Comparison of ENCODE assay signal across 7 mouse cellular contexts in genomic region chr17:15377901-15378300, GRCm38 (mm10). TPM values are rescaled to one million over a fixed set of nuclear protein-coding genes. Genes with fewer than 3 reads are reported as not detected.
DNase-seq lines count a peak whose midpoint lies in the region; ATAC-seq lines count a peak whose summit lies in the region.

No protein-coding gene starts in this region.

- H3K27ac ChIP-seq in embryonic facial prominence, embryonic 10.5 days (replicated peaks) = peak overlapping the region; percentile 3; the same call in 1 of the 2 replicates

- ATAC-seq in inflammation-experienced regulatory T-cells, adult 6 months = no peak

- no peak overlapping the region for H3K4me3 ChIP-seq in embryonic facial prominence, embryonic 10.5 days

- no peaks in the 10 kb centered on the region for H3K9me3 ChIP-seq in embryonic facial prominence, embryonic 10.5 days

- WGBS in embryonic facial prominence, embryonic 10.5 days = 0% methylated on average over 1 of the region's 1 CpGs

- DNase-seq in right cerebral cortex, postnatal 4 days = peak; percentile 30
- no peak for DNase-seq in right cerebral cortex, postnatal 36 days (ENCODE audit: low spot score in 2 of 2)
- peak; percentile 28 for DNase-seq in embryonic facial prominence, embryonic 10.5 days (ENCODE audit: low spot score)
- DNase-seq in heart, postnatal 4 days = peak; percentile 40
- peak; percentile 68 for DNase-seq in lung, postnatal 10 days
- DNase-seq in gastrocnemius, postnatal 10 days = no peak

- peaks cover 100% of the 10 kb centered on the region for H3K27me3 ChIP-seq in embryonic facial prominence, embryonic 10.5 days (replicated peaks; ENCODE audit: low read depth, poor library complexity, severe bottlenecking)

- H3K4me1 ChIP-seq in embryonic facial prominence, embryonic 10.5 days = peaks cover 92% of the 10 kb centered on the region

- H3K36me3 ChIP-seq in embryonic facial prominence, embryonic 10.5 days (replicated peaks) = peaks cover 5% of the 10 kb centered on the region

RNA-seq across cellular contexts. Expression of gene Dll1, which starts 1.2 kb away (rescaled TPM):
- 13.2 and 22.1 TPM in 2 replicates for polyA plus RNA-seq in embryonic facial prominence, embryonic 10.5 days (2016; fragmentation: Nextera tagmentation; extraction: Ambion mirVana)
- total RNA-seq in heart, postnatal 4 days (2021) = 1 to 10 TPM; 6.7 to 7.2 TPM
- under 1 TPM in 1 of 3 experiments, not detected in 2; 0.35 TPM for polyA plus RNA-seq in inflammation-experienced regulatory T-cells, adult 6 months (2017; shearing (Covaris generic))
- total RNA-seq in gastrocnemius, postnatal 10 days (2021) = 10 to 100 TPM; 10.3 to 14.7 TPM

RNA-seq across cellular contexts. Expression of gene Fam120b, which starts 18.1 kb away (rescaled TPM):
- 26.9 and 27.3 TPM in 2 replicates for polyA plus RNA-seq in embryonic facial prominence, embryonic 10.5 days (2016; fragmentation: Nextera tagmentation; extraction: Ambion mirVana)
- total RNA-seq in heart, postnatal 4 days (2021) = 10 to 100 TPM in 1 of 2 experiments, 1 to 10 TPM in 1; 9.2 to 10.5 TPM
- polyA plus RNA-seq in inflammation-experienced regulatory T-cells, adult 6 months (2017; shearing (Covaris generic)) = 10 to 100 TPM; 23.8 to 39.8 (median 32.7) TPM
- total RNA-seq in gastrocnemius, postnatal 10 days (2021) = 10 to 100 TPM in 1 of 2 experiments, 1 to 10 TPM in 1; 9.8 to 12.0 TPM

Comparison
In these comparisons a context has a peak if more than half of its experiments do, and no peak if none do; other contexts are left out.
1. DNase-seq: peak in right cerebral cortex, postnatal 4 days (single experiment), embryonic facial prominence, embryonic 10.5 days (single experiment), heart, postnatal 4 days (single experiment) and lung, postnatal 10 days (single experiment); none in right cerebral cortex, postnatal 36 days (0 of 2) and gastrocnemius, postnatal 10 days (single experiment).